Mouse (Mus musculus): ENCODE measurements around the gene Brip1. TPM values are rescaled to one million over a fixed set of nuclear protein-coding genes. Genes with fewer than 3 reads are reported as not detected.
"Not testable (repeated sequence)": the region's sequence is repeated elsewhere in the genome, so short reads cannot be mapped to it uniquely, and the experiment has no call there.

Gene Brip1
- polyA plus RNA-seq, 1 experiment from 2014 or later, result 11.4 TPM

DNA sequence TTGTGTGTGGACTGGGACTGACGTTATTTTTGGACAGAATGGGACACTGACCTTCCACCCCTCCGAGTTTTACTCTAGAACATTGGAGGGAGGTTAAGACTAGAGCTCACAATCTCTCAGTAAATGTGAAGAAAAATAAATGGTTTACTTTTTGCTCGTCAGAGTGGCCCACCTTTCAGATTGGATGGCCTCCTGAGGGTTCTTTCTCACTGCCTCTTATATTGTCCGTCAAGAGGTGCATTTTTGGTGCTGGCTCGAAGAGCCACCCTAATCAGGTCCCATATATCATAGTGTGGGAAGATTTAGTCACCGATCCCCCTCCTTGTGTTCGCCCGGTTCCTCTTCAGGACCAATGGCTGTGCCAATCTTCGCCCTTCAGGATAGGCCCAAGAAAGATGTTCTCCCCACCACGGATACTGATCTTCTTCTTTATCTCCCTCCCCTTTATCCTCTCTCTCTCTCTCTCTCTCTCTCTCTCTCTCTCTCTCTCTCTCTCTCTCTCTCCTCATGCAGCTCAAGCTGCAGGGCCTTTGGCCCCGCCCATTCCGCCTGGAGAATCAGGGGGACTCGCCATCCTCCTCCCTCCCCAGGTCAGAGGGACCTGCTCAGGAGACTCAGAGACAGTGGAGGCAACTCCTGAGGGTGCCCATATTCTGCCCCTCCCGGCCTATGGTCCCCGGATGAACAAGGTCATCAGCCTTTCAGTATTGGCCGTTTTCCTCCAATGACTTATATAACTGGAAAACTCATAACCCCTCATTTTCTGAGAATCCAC is 1.1 kb upstream of the Brip1 start:
- Histone ChIP-seq H3K9me3 (ENCODE audit: control insufficient read depth, low read length) (no peaks in the 10 kb centered on the region), H3K4me2 (ENCODE audit: low read depth, low read length) (peak overlapping the region; percentile 79), H3K27me3 (ENCODE audit: control insufficient read depth, insufficient read depth, low read depth, low read length) (no peaks in the 10 kb centered on the region), H3K4me1 (replicated peaks; ENCODE audit: control insufficient read depth, insufficient read depth, low read length) (peaks cover 13% of the 10 kb centered on the region), H3K36me3 (ENCODE audit: control insufficient read depth, insufficient read depth, low read length) (peaks cover 34% of the 10 kb centered on the region), H3K27ac (ENCODE audit: low read length) (peak overlapping the region; percentile 85), H3K4me3 (ENCODE audit: low read length) (peak overlapping the region; percentile 59), H3K9ac (ENCODE audit: low read length) (peak overlapping the region; percentile 80)
- no peak for ATAC-seq (ENCODE audit: low read depth)
- 31% methylated on average over 16 of the region's 16 CpGs for WGBS

DNA sequence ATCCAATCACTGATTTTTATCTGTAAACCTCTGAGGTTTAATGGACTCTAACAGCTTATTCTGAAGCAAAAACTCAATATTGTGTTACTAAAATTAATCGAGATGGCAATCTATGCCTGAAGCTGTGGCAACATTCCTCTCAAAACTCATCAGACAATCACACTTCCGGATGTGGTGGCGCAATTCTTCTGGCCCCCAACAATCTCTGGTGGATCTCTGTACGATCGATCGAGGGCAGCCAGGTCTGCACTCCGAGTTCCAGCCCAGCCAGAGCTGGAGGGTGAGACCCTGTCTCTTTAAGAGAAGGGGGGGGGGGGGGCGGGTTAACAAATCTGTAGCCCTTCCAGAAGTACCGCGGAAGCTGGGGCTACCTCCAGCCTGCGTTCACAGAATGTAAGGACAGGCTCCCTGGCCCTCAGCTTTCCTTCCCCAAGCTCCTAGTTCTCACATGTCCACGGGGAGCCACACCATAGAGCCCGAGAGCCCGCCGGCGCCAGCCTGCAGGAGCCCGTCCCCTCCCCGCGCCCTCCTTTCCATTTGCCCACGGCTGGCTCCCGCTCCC is 452 bp downstream of the Brip1 start:
- 1% methylated on average over 21 of the region's 21 CpGs for whole genome bisulfite sequencing
- peak; percentile 75 for ATAC-seq (ENCODE audit: low read depth)

DNA sequence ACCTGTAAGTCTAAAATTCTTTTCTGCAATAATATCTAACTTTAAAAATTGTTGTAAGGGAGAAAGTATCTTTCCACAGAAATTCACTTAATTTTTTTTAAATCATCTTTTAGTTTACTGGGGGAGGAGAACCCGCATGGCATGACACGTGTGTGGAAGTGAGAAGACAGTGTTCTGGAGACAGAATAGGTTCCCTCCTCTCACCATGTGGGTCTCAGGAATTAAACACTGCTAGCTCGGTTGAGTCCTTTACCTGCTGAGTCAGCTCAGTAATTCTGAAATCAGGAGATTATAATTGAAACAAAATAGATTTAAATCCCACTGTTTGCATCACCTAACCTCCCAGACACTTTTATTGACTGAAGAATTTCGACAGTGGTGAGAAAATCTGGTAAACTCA is 1.3 kb downstream of the Brip1 start:
- WGBS, result 42% methylated on average over 4 of the region's 4 CpGs
- Histone ChIP-seq H3K4me3 (ENCODE audit: low read length) (peak overlapping the region; percentile 59), H3K27ac (ENCODE audit: low read length) (no peak overlapping the region), H3K4me2 (ENCODE audit: low read depth, low read length) (peak overlapping the region; percentile 73), H3K4me1 (replicated peaks; ENCODE audit: control insufficient read depth, insufficient read depth, low read length) (peaks cover 13% of the 10 kb centered on the region), H3K9ac (ENCODE audit: low read length) (no peak overlapping the region; the same call in 1 of the 2 replicates), H3K9me3 (ENCODE audit: control insufficient read depth, low read length) (no peaks in the 10 kb centered on the region), H3K27me3 (ENCODE audit: control insufficient read depth, insufficient read depth, low read depth, low read length) (no peaks in the 10 kb centered on the region), H3K36me3 (ENCODE audit: control insufficient read depth, insufficient read depth, low read length) (peaks cover 10% of the 10 kb centered on the region)
- no peak for ATAC-seq (ENCODE audit: low read depth)

More for the DNA sequence above, 452 bp downstream of the Brip1 start:
- Histone ChIP-seq H3K36me3 (ENCODE audit: control insufficient read depth, insufficient read depth, low read length) (peaks cover 18% of the 10 kb centered on the region), H3K4me2 (ENCODE audit: low read depth, low read length) (peak overlapping the region; percentile 73), H3K27me3 (ENCODE audit: control insufficient read depth, insufficient read depth, low read depth, low read length) (no peaks in the 10 kb centered on the region), H3K4me3 (ENCODE audit: low read length) (peak overlapping the region; percentile 59), H3K9me3 (ENCODE audit: control insufficient read depth, low read length) (no peaks in the 10 kb centered on the region), H3K27ac (ENCODE audit: low read length) (peak overlapping the region; percentile 81), H3K9ac (ENCODE audit: low read length) (peak overlapping the region; percentile 61), H3K4me1 (replicated peaks; ENCODE audit: control insufficient read depth, insufficient read depth, low read length) (peaks cover 13% of the 10 kb centered on the region)

DNA sequence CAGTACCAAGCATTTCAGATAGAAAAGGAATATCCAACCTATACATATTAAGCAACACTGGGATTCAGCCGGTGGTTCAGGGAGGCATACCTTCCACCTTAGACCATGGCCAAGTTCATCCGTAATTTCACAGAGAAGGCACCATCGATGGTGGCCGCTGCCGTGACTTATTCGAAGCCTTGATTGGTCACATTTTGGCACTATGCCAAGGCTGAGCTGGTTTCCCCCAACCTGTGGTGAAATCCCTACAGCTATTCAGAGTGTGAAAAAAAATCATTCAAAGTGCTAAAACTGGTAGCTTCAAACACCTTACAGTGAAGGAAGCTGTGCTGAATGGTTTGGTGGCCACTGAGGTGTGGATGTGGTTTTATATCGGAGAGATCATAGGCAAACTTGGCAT is 15.8 kb downstream of the Brip1 start:
- WGBS, result 83% methylated on average over 7 of the region's 7 CpGs
- not testable (repeated sequence) for H3K4me1 ChIP-seq (replicated peaks; ENCODE audit: control insufficient read depth, insufficient read depth, low read length)

DNA sequence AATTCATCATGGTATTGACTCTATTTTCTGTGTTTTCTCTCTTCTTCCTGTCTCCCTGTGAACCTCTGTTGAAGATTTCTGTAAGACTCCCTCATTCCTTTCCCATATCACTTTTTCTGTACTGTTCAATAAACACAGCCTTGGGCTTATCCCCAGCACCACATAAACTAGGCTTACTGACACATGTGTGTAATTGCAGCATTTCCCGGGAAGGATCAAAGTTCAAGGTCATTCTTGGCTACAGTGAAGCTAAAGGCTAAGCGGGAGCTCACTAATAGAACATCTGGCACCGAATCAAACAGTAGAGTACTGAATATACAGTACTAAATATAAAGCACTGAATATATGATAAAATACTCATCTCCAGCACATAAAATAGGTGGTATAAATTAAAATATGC is 25.2 kb downstream of the Brip1 start:
- Histone ChIP-seq H3K4me3 (ENCODE audit: low read length) (no peak overlapping the region), H3K27me3 (ENCODE audit: control insufficient read depth, insufficient read depth, low read depth, low read length) (no peaks in the 10 kb centered on the region), H3K4me2 (ENCODE audit: low read depth, low read length) (no peak overlapping the region), H3K9me3 (ENCODE audit: control insufficient read depth, low read length) (no peaks in the 10 kb centered on the region), H3K4me1 (replicated peaks; ENCODE audit: control insufficient read depth, insufficient read depth, low read length) (no peaks in the 10 kb centered on the region), H3K36me3 (ENCODE audit: control insufficient read depth, insufficient read depth, low read length) (no peaks in the 10 kb centered on the region), H3K27ac (ENCODE audit: low read length) (no peak overlapping the region), H3K9ac (ENCODE audit: low read length) (no peak overlapping the region)
- 38% methylated on average over 3 of the region's 3 CpGs for WGBS
- ATAC-seq (ENCODE audit: low read depth), result peak; percentile 86

More for the DNA sequence above, 15.8 kb downstream of the Brip1 start:
- not testable (repeated sequence) for H3K27ac ChIP-seq (ENCODE audit: low read length); H3K36me3 ChIP-seq (ENCODE audit: control insufficient read depth, insufficient read depth, low read length); H3K4me3 ChIP-seq (ENCODE audit: low read length); H3K9ac ChIP-seq (ENCODE audit: low read length); H3K27me3 ChIP-seq (ENCODE audit: control insufficient read depth, insufficient read depth, low read depth, low read length); ATAC-seq (ENCODE audit: low read depth); H3K9me3 ChIP-seq (ENCODE audit: control insufficient read depth, low read length); H3K4me2 ChIP-seq (ENCODE audit: low read depth, low read length)

DNA sequence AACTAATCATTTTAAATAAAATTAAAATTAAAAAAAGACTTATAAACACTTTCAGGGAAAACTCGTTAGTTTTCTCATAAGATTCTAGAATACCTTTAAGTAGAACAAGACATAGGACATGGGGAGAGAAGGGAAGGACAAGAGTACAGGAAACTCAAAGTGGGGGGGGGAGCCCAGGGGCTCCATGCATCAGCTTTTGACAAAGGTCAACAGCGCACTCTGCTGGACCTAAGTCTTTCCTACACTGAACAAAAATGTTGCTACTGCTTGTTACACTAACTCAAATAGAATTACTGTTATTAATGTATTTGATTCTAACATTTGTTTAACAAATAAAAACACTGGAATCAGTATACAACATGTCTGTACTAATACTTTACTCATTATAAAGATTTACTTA is 26.8 kb downstream of the Brip1 start:
- H3K4me2 ChIP-seq (ENCODE audit: low read depth, low read length), result no peak overlapping the region
- H3K9ac ChIP-seq (ENCODE audit: low read length), result no peak overlapping the region
- H3K27me3 ChIP-seq (ENCODE audit: control insufficient read depth, insufficient read depth, low read depth, low read length), result no peaks in the 10 kb centered on the region
- 46% methylated on average over 2 of the region's 2 CpGs for WGBS
- H3K36me3 ChIP-seq (ENCODE audit: control insufficient read depth, insufficient read depth, low read length), result no peaks in the 10 kb centered on the region
- no peak overlapping the region for H3K4me3 ChIP-seq (ENCODE audit: low read length)
- ATAC-seq (ENCODE audit: low read depth), result no peak
- H3K27ac ChIP-seq (ENCODE audit: low read length), result no peak overlapping the region
- no peaks in the 10 kb centered on the region for H3K9me3 ChIP-seq (ENCODE audit: control insufficient read depth, low read length)
- no peaks in the 10 kb centered on the region for H3K4me1 ChIP-seq (replicated peaks; ENCODE audit: control insufficient read depth, insufficient read depth, low read length)

DNA sequence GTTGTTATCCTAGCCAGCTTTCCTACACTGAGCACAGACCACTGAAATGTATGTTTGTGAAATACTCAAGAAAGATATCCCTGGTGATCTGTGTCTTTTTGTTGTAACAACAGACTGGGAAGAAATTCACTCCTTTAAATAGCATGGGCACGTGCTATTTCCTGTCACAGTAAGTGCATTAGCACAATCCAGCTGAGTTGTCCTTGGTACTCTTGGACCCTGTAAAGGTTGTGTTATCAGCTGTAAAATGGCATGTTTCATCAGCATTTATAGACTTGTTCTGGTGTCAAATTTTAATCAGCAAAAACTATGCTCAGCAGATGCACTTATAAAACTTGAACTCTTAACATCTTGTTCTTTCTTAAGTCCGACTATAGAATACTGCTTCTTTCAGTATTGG is 30.2 kb downstream of the Brip1 start:
- WGBS, result 72% methylated on average over 2 of the region's 2 CpGs
- no peaks in the 10 kb centered on the region for H3K9me3 ChIP-seq (ENCODE audit: control insufficient read depth, low read length)

DNA sequence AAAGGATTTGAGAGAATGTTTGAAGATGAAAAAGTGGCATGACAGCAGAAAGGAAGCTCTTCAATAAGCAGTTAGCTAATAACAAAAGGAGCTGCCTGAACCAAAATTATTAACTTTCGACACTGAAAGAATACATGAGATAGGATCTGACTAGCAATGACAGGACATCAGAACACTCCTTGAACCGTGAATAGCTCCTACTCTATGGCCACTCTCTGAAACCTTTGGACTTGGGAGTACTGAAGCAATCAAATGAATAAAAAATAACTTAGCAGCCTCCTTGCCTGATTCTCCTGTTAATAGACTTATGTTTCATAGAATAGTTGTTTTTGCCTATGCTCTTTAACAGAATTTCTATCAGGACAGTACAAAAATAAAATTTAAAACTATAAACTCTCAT is 40.7 kb downstream of the Brip1 start:
- Histone ChIP-seq H3K9ac (ENCODE audit: low read length) (no peak overlapping the region), H3K4me2 (ENCODE audit: low read depth, low read length) (no peak overlapping the region), H3K27ac (ENCODE audit: low read length) (no peak overlapping the region), H3K4me1 (replicated peaks; ENCODE audit: control insufficient read depth, insufficient read depth, low read length) (no peaks in the 10 kb centered on the region), H3K36me3 (ENCODE audit: control insufficient read depth, insufficient read depth, low read length) (no peaks in the 10 kb centered on the region), H3K4me3 (ENCODE audit: low read length) (no peak overlapping the region), H3K9me3 (ENCODE audit: control insufficient read depth, low read length) (no peaks in the 10 kb centered on the region), H3K27me3 (ENCODE audit: control insufficient read depth, insufficient read depth, low read depth, low read length) (no peaks in the 10 kb centered on the region)
- no peak for ATAC-seq (ENCODE audit: low read depth)
- 76% methylated on average over 2 of the region's 2 CpGs for WGBS

More for the DNA sequence above, 30.2 kb downstream of the Brip1 start:
- Histone ChIP-seq H3K4me3 (ENCODE audit: low read length) (no peak overlapping the region), H3K27me3 (ENCODE audit: control insufficient read depth, insufficient read depth, low read depth, low read length) (no peaks in the 10 kb centered on the region), H3K4me1 (replicated peaks; ENCODE audit: control insufficient read depth, insufficient read depth, low read length) (no peaks in the 10 kb centered on the region), H3K27ac (ENCODE audit: low read length) (no peak overlapping the region), H3K9ac (ENCODE audit: low read length) (no peak overlapping the region), H3K4me2 (ENCODE audit: low read depth, low read length) (no peak overlapping the region), H3K36me3 (ENCODE audit: control insufficient read depth, insufficient read depth, low read length) (no peaks in the 10 kb centered on the region)
- ATAC-seq (ENCODE audit: low read depth), result no peak

- Histone ChIP-seq H3K27ac (ENCODE audit: low read length) (no peak overlapping the region), H3K4me3 (ENCODE audit: low read length) (no peak overlapping the region), H3K36me3 (ENCODE audit: control insufficient read depth, insufficient read depth, low read length) (no peaks in the 10 kb centered on the region), H3K9me3 (ENCODE audit: control insufficient read depth, low read length) (no peaks in the 10 kb centered on the region), H3K4me1 (replicated peaks; ENCODE audit: control insufficient read depth, insufficient read depth, low read length) (no peaks in the 10 kb centered on the region), H3K27me3 (ENCODE audit: control insufficient read depth, insufficient read depth, low read depth, low read length) (no peaks in the 10 kb centered on the region), H3K4me2 (ENCODE audit: low read depth, low read length) (no peak overlapping the region), H3K9ac (ENCODE audit: low read length) (no peak overlapping the region)
- WGBS, result 51% methylated on average over 2 of the region's 2 CpGs
- no peak for ATAC-seq (ENCODE audit: low read depth)
These were observed 42.0 kb downstream of the Brip1 start for GRCm38 (mm10) chr11:86158950-86159349.
